Mouse (Mus musculus) heart, embryonic 12.5 days (tissue): Measurements from ENCODE around the gene Mtrr. TPM values are rescaled to one million over a fixed set of nuclear protein-coding genes. Genes with fewer than 3 reads are reported as not detected.

Experiments used
- ATAC-seq: fragments of 200-750 bp; cut with Nextera tagmentation; 2 replicates; pipeline ENCODE4 v1.8.0; 2017; ENCODE audit warnings: moderate TSS enrichment, moderate library complexity; ENCODE audit not compliant: insufficient number of reproducible peaks, low FRiP score
- H3K27ac ChIP-seq: fragments of 300-500 bp; sonication (generic); 2 replicates; pipeline ENCODE4 v1.5.1; 2016; ENCODE audit warnings: mild to moderate bottlenecking, moderate library complexity; ENCODE audit not compliant: poor library complexity, severe bottlenecking
- H3K27me3 ChIP-seq: fragments of 300-500 bp; sonication (generic); replicated peaks from 2 replicates; pipeline ENCODE4 v1.6.1; 2016; ENCODE audit warnings: mild to moderate bottlenecking, moderate library complexity
- H3K36me3 ChIP-seq: fragments of 300-500 bp; sonication (generic); 2 replicates; pipeline ENCODE4 v1.6.1; 2016; ENCODE audit warnings: mild to moderate bottlenecking, moderate library complexity
- H3K4me1 ChIP-seq: fragments of 300-500 bp; sonication (generic); replicated peaks from 2 replicates; pipeline ENCODE4 v1.6.1; 2016; ENCODE audit warnings: mild to moderate bottlenecking
- H3K4me2 ChIP-seq: fragments of 300-500 bp; sonication (generic); 2 replicates; pipeline ENCODE4 v1.6.1; 2016; ENCODE audit warnings: mild to moderate bottlenecking, moderate library complexity
- H3K4me3 ChIP-seq: fragments of 300-500 bp; sonication (generic); 2 replicates; pipeline ENCODE4 v1.5.1; 2016; ENCODE audit warnings: mild to moderate bottlenecking
- H3K9ac ChIP-seq: fragments of 300-500 bp; sonication (generic); 2 replicates; pipeline ENCODE4 v1.6.1; 2016; ENCODE audit warnings: mild to moderate bottlenecking, moderate library complexity
- H3K9me3 ChIP-seq: fragments of 300-500 bp; sonication (generic); replicated peaks from 2 replicates; pipeline ENCODE4 v1.6.1; 2016; ENCODE audit warnings: mild to moderate bottlenecking, moderate library complexity
- WGBS: fragments of 180-500 bp; shearing (Covaris S2); methylation state at CpG from one replicate; pipeline ENCODE4 v1.1.7; 2016; 5-methylcytosine and 5-hydroxymethylcytosine counted together
- polyA plus RNA-seq: library from polyadenylated mRNA; unstranded; fragments of >200 nt; fragmentation: Nextera tagmentation; extraction: Ambion mirVana; gene quantifications from 2 replicates; pipeline ENCODE4 v1.2.1, GENCODE M21; 2016

Gene Mtrr
- polyA plus RNA-seq: 27.2 and 28.0 TPM in 2 replicates

DNA sequence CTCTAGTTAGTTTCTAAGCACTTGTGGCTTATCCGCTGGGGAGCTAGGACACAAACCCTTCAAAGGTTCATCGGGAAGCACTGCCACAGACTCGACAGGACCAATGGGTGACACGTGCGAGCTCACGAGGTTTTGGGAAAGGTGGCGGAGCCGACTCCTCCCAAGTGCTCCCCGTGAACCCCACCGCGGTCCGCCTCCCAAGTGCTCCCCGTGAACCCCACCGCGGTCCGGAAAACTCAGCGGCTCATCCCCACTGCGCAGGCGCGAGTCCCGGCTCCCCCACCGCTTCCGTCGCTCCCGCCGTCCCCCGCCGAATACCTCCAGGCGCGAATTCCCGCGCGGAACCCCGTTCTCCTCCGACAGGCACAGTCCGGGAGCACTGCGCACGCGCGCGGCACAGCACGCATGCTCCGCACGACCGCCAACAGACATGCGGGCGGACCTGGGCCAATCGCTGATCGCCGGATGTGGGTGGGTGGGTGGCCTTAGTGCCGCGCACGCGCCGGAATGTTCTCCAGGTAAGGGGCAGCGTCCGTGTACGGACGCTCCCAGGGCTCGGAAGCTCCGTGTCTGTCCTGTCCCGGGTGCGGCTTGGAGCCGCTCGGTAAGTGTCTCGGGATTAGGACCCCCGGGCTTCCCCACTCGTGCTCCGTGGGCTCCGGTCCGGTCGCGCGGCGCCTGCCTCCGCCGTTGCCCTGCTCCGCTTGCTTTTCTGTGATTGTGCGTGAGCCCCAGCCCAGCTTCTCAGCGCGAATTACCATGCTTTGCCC lies at the start of gene Mtrr, which contains the start of gene Fastkd3:
Gene Mtrr, minus strand, starts transcription at position 403 of the 770 bp plus-strand sequence.
Gene Fastkd3, plus strand, starts transcription at position 488 of the 770 bp plus-strand sequence.
- peak within 1 kb of the TSS; percentile 97 for H3K4me3 ChIP-seq
- H3K9me3 ChIP-seq: no peaks in the 10 kb centered on the region
- H3K36me3 ChIP-seq: peaks cover 58% of the 10 kb centered on the region
- peak; percentile 100 for ATAC-seq
- H3K27me3 ChIP-seq: no peaks in the 10 kb centered on the region
- H3K9ac ChIP-seq: peak within 1 kb of the TSS; percentile 92
- peak within 1 kb of the TSS; percentile 76 for H3K27ac ChIP-seq
- H3K4me2 ChIP-seq: peak within 1 kb of the TSS; percentile 97
- H3K4me1 ChIP-seq: peaks cover 7% of the 10 kb centered on the region
- WGBS: under 1% methylated on average over 81 of the region's 81 CpGs

DNA sequence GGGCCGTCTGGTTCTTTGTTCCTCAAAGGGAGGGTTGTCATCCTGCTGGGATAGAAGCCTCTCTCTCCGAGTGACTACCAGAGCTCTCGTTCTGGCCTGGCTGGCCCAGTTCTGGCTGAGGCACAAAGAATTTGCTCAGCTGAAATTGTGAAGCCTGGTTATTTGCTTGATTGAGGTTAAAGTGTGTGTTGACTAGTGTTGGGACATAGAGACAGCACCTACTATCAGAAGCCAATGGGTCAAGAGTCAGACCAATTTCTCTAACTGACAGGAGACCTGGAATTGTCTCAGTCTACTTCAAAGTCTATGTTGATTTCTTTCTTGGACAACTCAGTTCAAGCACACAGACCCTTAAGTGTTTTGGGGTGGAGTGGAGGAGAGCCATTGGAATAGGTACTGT lies 45.1 kb upstream of the Mtrr start:
- 69% methylated on average over 3 of the region's 3 CpGs for WGBS
- H3K4me3 ChIP-seq: no peak overlapping the region
- ATAC-seq: no peak

DNA sequence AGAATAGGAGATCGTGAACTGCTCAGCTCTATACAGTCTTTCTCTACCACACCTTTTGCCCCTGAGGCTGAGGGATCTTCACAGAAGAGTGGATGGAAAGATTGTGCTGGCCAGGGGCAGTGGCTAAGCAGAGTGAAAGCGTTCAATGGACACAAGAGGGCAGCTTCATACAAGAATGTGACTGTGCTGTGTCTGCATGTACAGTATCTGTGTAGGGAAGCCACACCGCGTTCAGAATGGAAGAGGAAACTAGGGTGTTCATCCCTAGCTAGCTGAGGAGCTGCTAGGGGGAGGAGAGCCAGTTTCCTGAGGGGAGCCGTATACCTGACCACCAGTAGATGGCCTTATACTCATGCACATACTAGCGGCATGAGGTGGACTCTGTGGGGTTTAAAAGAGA lies 40.8 kb upstream of the Mtrr start:
- H3K27me3 ChIP-seq: no peaks in the 10 kb centered on the region
- no peaks in the 10 kb centered on the region for H3K4me1 ChIP-seq
- H3K4me2 ChIP-seq: no peak overlapping the region
- no peak overlapping the region for H3K4me3 ChIP-seq
- H3K36me3 ChIP-seq: no peaks in the 10 kb centered on the region
- no peak overlapping the region for H3K27ac ChIP-seq
- no peak overlapping the region for H3K9ac ChIP-seq
- WGBS: 53% methylated on average over 6 of the region's 6 CpGs
- no peaks in the 10 kb centered on the region for H3K9me3 ChIP-seq
- ATAC-seq: 0 out of 2 replicates have a peak, but pooled peaks have one; percentile 39

More for the DNA sequence above, 45.1 kb upstream of the Mtrr start:
- no peaks in the 10 kb centered on the region for H3K27me3 ChIP-seq
- no peaks in the 10 kb centered on the region for H3K4me1 ChIP-seq
- H3K4me2 ChIP-seq: no peak overlapping the region
- H3K9me3 ChIP-seq: no peaks in the 10 kb centered on the region
- H3K27ac ChIP-seq: no peak overlapping the region
- H3K36me3 ChIP-seq: no peaks in the 10 kb centered on the region
- no peak overlapping the region for H3K9ac ChIP-seq

DNA sequence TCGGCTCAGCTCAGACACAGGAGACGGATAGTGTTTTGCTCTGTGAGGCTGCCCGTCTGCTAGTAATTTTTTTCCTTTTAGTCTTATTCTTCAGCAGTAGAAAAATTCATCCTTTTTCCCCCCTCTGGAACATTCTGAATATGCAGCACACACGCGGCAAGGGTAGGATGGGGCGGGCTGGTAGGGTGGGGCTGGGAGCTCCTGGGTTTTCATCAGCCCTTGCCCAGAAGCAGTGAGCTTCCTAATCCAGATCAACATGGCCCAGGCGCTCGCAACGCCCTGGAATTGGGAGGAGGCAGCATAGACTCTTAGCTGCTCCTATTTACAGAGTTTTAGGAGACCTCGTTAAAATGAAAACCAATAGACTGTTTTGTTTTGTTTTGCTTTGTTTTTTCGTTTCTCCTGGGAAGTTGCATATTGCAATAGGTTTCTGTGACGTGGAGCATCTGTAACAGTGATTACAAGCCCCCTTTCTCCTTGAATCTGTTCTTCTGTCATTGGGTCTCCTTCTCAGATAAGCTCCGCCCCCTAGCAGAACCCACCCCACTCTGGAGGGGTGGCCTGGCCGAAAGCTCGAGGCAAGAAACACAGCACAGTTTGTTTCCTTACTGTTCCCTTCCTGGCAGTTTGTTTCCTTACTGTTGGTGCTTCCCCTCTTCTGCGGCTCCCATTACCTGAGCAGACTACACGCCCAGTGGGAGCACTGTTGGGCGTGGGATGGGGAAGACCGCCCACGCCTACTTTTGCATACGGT lies 25.9 kb upstream of the Mtrr start:
- 0 out of 2 replicates have a peak, but pooled peaks have one; percentile 22 for ATAC-seq
- Histone ChIP-seq H3K9ac (no peak overlapping the region), H3K36me3 (no peaks in the 10 kb centered on the region), H3K27ac (no peak overlapping the region), H3K4me2 (peak overlapping the region; percentile 58), H3K9me3 (no peaks in the 10 kb centered on the region), H3K27me3 (0 out of 2 replicates have a peak, but pooled peaks cover 5% of the 10 kb centered on the region), H3K4me1 (peaks cover 13% of the 10 kb centered on the region; the same call in 1 of the 2 replicates), H3K4me3 (peak overlapping the region; percentile 31; the same call in 1 of the 2 replicates)
- WGBS: 44% methylated on average over 21 of the region's 21 CpGs

DNA sequence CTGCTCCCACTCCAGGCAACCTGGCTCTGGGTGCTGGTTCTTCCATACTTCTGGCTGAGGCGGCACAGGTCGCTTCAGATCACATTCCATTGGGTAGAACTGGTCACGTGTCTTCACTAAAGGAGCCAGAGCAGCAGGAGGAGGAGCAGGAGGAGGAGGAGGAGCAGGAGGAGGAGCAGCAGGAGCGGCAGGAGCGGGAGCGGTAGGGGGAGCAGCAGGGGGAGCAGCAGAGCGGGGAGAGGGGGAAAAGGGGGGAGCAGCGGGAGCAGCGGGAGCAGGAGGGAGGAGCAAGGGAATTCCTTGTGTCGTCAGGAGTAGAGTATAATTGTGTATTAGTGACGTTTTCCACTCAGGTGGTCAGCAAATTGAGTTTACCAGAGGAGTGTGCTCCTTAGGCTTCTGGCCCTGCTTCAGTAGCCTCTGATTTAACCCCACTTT lies 23.8 kb upstream of the Mtrr start:
- Histone ChIP-seq H3K27me3 (no peaks in the 10 kb centered on the region), H3K4me1 (peaks cover 21% of the 10 kb centered on the region), H3K9me3 (no peaks in the 10 kb centered on the region), H3K27ac (no peak overlapping the region), H3K4me2 (peak overlapping the region; percentile 66), H3K9ac (peak overlapping the region; percentile 2; the same call in 1 of the 2 replicates), H3K4me3 (peak overlapping the region; percentile 38), H3K36me3 (no peaks in the 10 kb centered on the region)
- ATAC-seq: peak; percentile 73
- 4% methylated on average over 9 of the region's 11 CpGs for WGBS

DNA sequence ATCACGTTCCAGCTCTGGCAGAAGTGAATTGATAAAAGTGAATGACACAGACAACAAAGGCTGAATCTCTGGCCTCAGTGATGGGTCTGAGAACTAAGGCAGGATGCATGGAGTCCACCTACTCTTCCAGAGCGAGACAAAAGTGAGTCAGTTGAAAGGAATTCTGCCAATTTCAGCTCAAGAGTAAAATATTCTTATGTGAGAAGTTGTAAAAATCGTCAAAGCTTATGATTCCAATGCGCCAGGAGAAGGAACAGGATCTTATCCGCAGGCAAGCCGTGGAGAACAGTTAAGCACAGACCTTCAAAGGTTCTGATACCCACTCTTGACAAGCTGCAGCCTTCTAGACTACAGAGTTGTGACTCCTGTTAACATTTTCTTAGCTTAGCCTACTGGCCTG lies 21.1 kb upstream of the Mtrr start:
- no peaks in the 10 kb centered on the region for H3K36me3 ChIP-seq
- H3K4me2 ChIP-seq: no peak overlapping the region
- no peak overlapping the region for H3K27ac ChIP-seq
- H3K9me3 ChIP-seq: no peaks in the 10 kb centered on the region
- peaks cover 19% of the 10 kb centered on the region for H3K4me1 ChIP-seq
- no peak for ATAC-seq
- 62% methylated on average over 6 of the region's 6 CpGs for WGBS
- no peak overlapping the region for H3K4me3 ChIP-seq
- H3K27me3 ChIP-seq: no peaks in the 10 kb centered on the region; the same call in 1 of the 2 replicates
- no peak overlapping the region for H3K9ac ChIP-seq

DNA sequence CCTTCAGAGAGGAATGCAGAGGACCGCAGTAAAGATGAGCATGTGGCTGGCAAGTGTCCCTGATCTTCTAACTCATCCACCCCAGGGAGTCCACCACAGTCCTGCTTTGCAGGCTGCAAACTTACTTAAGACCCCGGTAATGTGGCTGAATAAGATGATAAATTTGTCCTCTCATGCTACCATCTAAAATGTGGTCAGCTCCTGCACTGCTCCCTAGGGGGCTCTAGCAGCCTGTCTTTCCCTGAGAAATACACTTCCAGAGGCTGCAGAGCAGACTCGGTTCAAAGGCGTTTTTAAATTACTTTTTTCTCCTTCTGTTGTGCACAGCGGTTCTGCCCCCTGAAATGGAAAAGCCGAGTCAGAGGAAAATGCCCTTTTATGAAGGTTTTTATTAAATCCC lies 19.2 kb upstream of the Mtrr start:
- Histone ChIP-seq H3K27me3 (peaks cover 13% of the 10 kb centered on the region), H3K27ac (no peak overlapping the region), H3K4me2 (no peak overlapping the region), H3K36me3 (no peaks in the 10 kb centered on the region), H3K4me1 (peaks cover 17% of the 10 kb centered on the region), H3K9me3 (no peaks in the 10 kb centered on the region), H3K9ac (no peak overlapping the region), H3K4me3 (no peak overlapping the region)
- 0 out of 2 replicates have a peak, but pooled peaks have one; percentile 23 for ATAC-seq
- WGBS: 22% methylated on average over 6 of the region's 6 CpGs

DNA sequence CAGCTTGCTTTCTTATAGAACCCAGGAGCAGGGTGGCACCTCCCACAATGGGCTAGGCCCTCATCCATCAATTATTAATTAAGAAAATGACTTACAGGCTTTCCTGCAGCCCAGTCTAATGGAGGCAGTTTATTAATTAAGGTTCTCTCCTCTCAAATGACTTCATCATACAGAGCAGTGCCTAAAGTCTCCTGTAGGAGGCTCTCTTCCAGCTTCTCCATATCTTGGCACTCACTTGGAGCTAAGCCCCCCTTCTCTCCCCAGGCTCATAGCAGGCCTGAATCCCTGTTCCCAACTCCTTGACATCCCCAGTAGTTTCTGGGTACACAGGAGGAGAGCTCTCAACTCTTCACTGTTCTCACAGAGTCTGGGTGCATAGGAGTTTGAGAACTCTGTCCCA lies 17.0 kb upstream of the Mtrr start:
- H3K27me3 ChIP-seq: peaks cover 13% of the 10 kb centered on the region
- no peak overlapping the region for H3K9ac ChIP-seq
- H3K4me2 ChIP-seq: no peak overlapping the region
- no peak overlapping the region for H3K4me3 ChIP-seq
- H3K36me3 ChIP-seq: peaks cover 8% of the 10 kb centered on the region
- peaks cover 11% of the 10 kb centered on the region for H3K4me1 ChIP-seq
- no peak for ATAC-seq
- no peak overlapping the region for H3K27ac ChIP-seq
- H3K9me3 ChIP-seq: 0 out of 2 replicates have a peak, but pooled peaks cover 3% of the 10 kb centered on the region

DNA sequence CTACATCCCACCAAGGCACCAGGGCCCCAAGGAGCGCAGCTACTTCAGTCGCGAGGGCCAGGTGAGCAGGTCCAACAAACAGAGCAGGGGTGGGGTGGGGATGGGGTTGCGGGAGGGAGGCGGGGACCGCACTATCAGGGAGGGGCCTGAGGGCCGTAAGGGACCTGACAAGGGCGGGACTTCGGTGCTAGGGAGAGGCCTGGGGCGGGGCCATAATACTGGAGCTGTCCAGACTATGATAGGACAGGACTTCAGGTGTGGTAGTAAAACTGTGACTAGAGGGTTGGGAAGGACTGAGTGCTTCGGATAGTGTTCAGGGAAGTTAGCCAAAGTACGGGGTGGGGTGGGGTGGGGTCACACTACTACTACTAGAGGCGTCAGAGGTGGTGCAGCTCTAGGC lies 15.7 kb upstream of the Mtrr start:
- Histone ChIP-seq H3K4me3 (no peak overlapping the region), H3K27ac (no peak overlapping the region), H3K27me3 (peaks cover 13% of the 10 kb centered on the region), H3K4me2 (peak overlapping the region; percentile 44), H3K36me3 (peaks cover 11% of the 10 kb centered on the region), H3K9me3 (0 out of 2 replicates have a peak, but pooled peaks cover 4% of the 10 kb centered on the region), H3K9ac (no peak overlapping the region), H3K4me1 (peaks cover 11% of the 10 kb centered on the region)
- peak; percentile 75 for ATAC-seq
- 15% methylated on average over 13 of the region's 13 CpGs for WGBS

DNA sequence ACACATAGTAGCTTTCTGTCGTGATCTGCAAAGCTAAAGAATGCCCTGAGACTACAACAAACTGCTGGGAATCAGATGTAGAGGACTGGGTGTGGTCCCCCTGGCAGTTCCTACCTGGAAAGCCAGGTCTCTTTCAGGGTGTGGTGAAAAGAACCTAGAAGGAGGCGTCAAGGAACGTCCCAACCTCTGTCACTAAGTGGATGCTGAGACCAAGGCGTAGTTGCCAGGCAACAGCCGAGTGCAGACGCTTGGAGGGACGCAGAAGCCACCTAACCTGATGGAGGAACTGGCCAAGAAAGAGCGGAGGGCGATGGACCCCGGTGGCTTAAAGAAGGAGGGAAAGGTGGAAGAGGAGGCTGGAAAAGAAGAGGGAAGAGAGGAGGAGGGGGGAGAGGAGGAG lies 15.2 kb upstream of the Mtrr start, which contains the start of gene 1700001L19Rik:
Gene 1700001L19Rik, plus strand, starts transcription at position 223 of the 400 bp plus-strand sequence.
- 12% methylated on average over 10 of the region's 10 CpGs for WGBS
- no peak within 1 kb of the TSS for H3K4me3 ChIP-seq

DNA sequence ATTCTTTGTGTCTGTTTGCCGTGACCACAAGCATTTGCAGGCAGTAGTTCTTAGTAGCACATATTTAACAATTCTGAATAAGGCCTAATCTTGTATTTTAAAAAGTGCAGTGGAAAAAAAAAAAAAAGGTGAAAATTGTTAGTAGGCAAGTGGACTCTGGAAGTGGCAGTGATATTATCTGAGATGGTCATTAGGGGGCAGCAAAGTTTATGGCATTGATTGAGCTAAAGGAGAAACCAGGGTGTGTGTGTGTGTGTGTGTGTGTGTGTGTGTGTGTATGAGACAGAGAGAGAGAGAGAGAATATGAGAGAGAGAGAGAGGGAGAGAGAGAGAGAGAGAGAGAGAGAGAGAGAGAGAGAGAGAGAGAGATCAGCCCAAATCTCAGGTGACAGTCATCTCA lies 11.8 kb upstream of the Mtrr start:
- H3K36me3 ChIP-seq: peaks cover 48% of the 10 kb centered on the region
- H3K4me1 ChIP-seq: 0 out of 2 replicates have a peak, but pooled peaks cover 3% of the 10 kb centered on the region
- H3K9me3 ChIP-seq: 0 out of 2 replicates have a peak, but pooled peaks cover 7% of the 10 kb centered on the region
- no peak overlapping the region for H3K9ac ChIP-seq
- H3K4me2 ChIP-seq: no peak overlapping the region
- H3K4me3 ChIP-seq: no peak overlapping the region
- no peak overlapping the region for H3K27ac ChIP-seq
- 85% methylated on average over 1 of the region's 1 CpGs for WGBS
- peaks cover 13% of the 10 kb centered on the region for H3K27me3 ChIP-seq
- ATAC-seq: no peak

More for the DNA sequence above, 15.2 kb upstream of the Mtrr start, which contains the start of gene 1700001L19Rik:
- 0 out of 2 replicates have a peak, but pooled peaks cover 7% of the 10 kb centered on the region for H3K9me3 ChIP-seq
- no peak within 1 kb of the TSS for H3K9ac ChIP-seq
- H3K36me3 ChIP-seq: peaks cover 16% of the 10 kb centered on the region
- peaks cover 13% of the 10 kb centered on the region for H3K27me3 ChIP-seq
- no peak within 1 kb of the TSS for H3K27ac ChIP-seq
- peaks cover 11% of the 10 kb centered on the region for H3K4me1 ChIP-seq
- no peak for ATAC-seq
- H3K4me2 ChIP-seq: peak within 1 kb of the TSS; percentile 44
